Mouse (Mus musculus) ES-E14 (cell line): ENCODE results near the gene Gpr34.

ENCODE experiments used
- CHD2 ChIP-seq: IDR thresholded peaks from 2 replicates; pipeline ENCODE4 v1.6.1; 2014; ENCODE audit warnings: mild to moderate bottlenecking, low read depth, low read length, inconsistent platforms
- MAFK ChIP-seq: IDR thresholded peaks from 2 replicates; pipeline ENCODE4 v1.6.1; 2014; ENCODE audit warnings: mild to moderate bottlenecking, low read depth, low read length, inconsistent platforms; ENCODE audit not compliant: insufficient read depth

- no peak for TF ChIP-seq MAFK
- no peak for TF ChIP-seq CHD2
These were observed 29.2 kb downstream of the Gpr34 start, which contains the start of gene Gpr82 for GRCm38 (mm10) chrX:13661063-13661462.
